Mouse (Mus musculus) adrenal gland, adult 2 months (tissue): ENCODE measurements around the gene Cpne9. TPM values are rescaled to one million over a fixed set of nuclear protein-coding genes. Genes with fewer than 3 reads are reported as not detected.
A peak's percentile ranks its signal among the peaks of the same experiment; 100 is the strongest.
"Not testable (repeated sequence)": the region's sequence is repeated elsewhere in the genome, so short reads cannot be mapped to it uniquely, and the experiment has no call there.

Experiments
- DNase-seq: peaks from one replicate; pipeline ENCODE4 v3.0.0; 2021
- polyA plus RNA-seq: library from polyadenylated mRNA; depleted of rRNA; stranded (reverse); fragments of >200 nt; gene quantifications from 2 replicates; pipeline ENCODE4 v1.2.3, GENCODE M21; 2012
- total RNA-seq, 2 experiments: library from RNA; stranded (reverse); gene quantifications; 2 replicates each; pipeline ENCODE4 v1.2.3; 2021

Gene Cpne9
- total and polyA plus RNA-seq, 3 experiments, result 2.2 to 3.4 (median 2.8) TPM

GRCm38 (mm10) chr6:113289346-113289745, 7.2 kb downstream of the Cpne9 start:
- DNase-seq, result no peak

GRCm38 (mm10) chr6:113290346-113290745, 8.2 kb downstream of the Cpne9 start:
- DNase-seq, result no peak

GRCm38 (mm10) chr6:113292938-113293337, 10.8 kb downstream of the Cpne9 start:
- peak; percentile 43 for DNase-seq

GRCm38 (mm10) chr6:113296046-113296445, 13.9 kb downstream of the Cpne9 start:
- DNase-seq, result no peak

GRCm38 (mm10) chr6:113296639-113297038, 14.5 kb downstream of the Cpne9 start:
- DNase-seq, result no peak

- DNase-seq, result no peak
Observed at GRCm38 (mm10) chr6:113301350-113301749, 19.2 kb downstream of the Cpne9 start.

GRCm38 (mm10) chr6:113302258-113302657, 20.2 kb downstream of the Cpne9 start:
- DNase-seq, result no peak

GRCm38 (mm10) chr6:113306322-113306985, 24.3 kb downstream of the Cpne9 start:
- peak; percentile 100 for DNase-seq

GRCm38 (mm10) chr6:113306986-113307349, 24.9 kb downstream of the Cpne9 start, which contains the start of gene Brpf1:
TSS of gene Brpf1 (plus strand) at chr6:113307137.
- DNase-seq, result no peak

- peak; percentile 59 for DNase-seq
Observed at GRCm38 (mm10) chr6:113307481-113308121, 25.5 kb downstream of the Cpne9 start.

GRCm38 (mm10) chr6:113308141-113308540, 26.0 kb downstream of the Cpne9 start:
- DNase-seq, result peak; percentile 60

GRCm38 (mm10) chr6:113315972-113316371, 33.9 kb downstream of the Cpne9 start:
- no peak for DNase-seq

GRCm38 (mm10) chr6:113326533-113327315, 44.6 kb downstream of the Cpne9 start, which contains the start of gene Ogg1:
TSS of gene Ogg1 (plus strand) at chr6:113326972.
- DNase-seq, result peak; percentile 99

- DNase-seq, result no peak
Observed at GRCm38 (mm10) chr6:113329396-113329795, 47.3 kb downstream of the Cpne9 start.

- DNase-seq, result no peak
Observed at GRCm38 (mm10) chr6:113330547-113330946, 48.4 kb downstream of the Cpne9 start.

- no peak for DNase-seq
Observed at GRCm38 (mm10) chr6:113331721-113332120, 49.6 kb downstream of the Cpne9 start.

GRCm38 (mm10) chr6:113332734-113333133, 50.6 kb downstream of the Cpne9 start:
- not testable (repeated sequence) for DNase-seq

- no peak for DNase-seq
Observed at GRCm38 (mm10) chr6:113333137-113333950, 51.2 kb downstream of the Cpne9 start.

GRCm38 (mm10) chr6:113334216-113334615, 52.1 kb downstream of the Cpne9 start:
- no peak for DNase-seq

GRCm38 (mm10) chr6:113336852-113337620, 54.9 kb downstream of the Cpne9 start:
- DNase-seq, result peak; percentile 70

- no peak for DNase-seq
Observed at GRCm38 (mm10) chr6:113341574-113341973, 59.5 kb downstream of the Cpne9 start.
